Mouse (Mus musculus) liver, postnatal 0 days (tissue): ENCODE results near the gene Tigit.

ENCODE experiments used
- CTCF ChIP-seq: sonication (generic); IDR thresholded peaks from 2 replicates; pipeline ENCODE4 v1.5.1; 2016; ENCODE audit warnings: antibody characterized with exemption, low read depth
- EP300 ChIP-seq: IDR thresholded peaks from 2 replicates; pipeline ENCODE4 v1.6.1; 2016; ENCODE audit warnings: antibody characterized with exemption, low read depth, mild to moderate bottlenecking

DNA sequence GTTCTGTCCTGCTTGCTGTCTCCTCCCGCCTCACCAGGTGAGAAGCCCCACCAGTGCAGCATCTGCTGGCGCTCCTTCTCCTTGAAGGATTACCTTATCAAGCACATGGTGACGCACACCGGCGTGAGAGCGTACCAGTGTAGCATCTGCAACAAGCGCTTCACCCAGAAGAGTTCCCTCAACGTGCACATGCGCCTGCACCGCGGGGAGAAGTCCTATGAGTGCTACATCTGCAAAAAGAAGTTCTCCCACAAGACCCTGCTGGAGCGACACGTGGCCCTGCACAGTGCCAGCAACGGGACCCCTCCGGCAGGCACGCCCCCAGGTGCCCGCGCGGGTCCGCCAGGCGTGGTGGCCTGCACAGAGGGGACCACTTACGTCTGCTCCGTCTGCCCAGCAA is 45.7 kb downstream of the Tigit start:
- TF ChIP-seq CTCF = no peak
- TF ChIP-seq EP300 = no peak
